Mouse (Mus musculus) cerebellum, adult (tissue): ENCODE measurements around the gene Scn3b.

Source experiments
- ATAC-seq: cut with Nextera tagmentation; 2 replicates; pipeline ENCODE4 v1.9.2; 2017; ENCODE audit warnings: mild to moderate bottlenecking, moderate library complexity, mixed read lengths; ENCODE audit not compliant: insufficient number of reproducible peaks, low FRiP score, low TSS enrichment

Scn3b gene

DNA sequence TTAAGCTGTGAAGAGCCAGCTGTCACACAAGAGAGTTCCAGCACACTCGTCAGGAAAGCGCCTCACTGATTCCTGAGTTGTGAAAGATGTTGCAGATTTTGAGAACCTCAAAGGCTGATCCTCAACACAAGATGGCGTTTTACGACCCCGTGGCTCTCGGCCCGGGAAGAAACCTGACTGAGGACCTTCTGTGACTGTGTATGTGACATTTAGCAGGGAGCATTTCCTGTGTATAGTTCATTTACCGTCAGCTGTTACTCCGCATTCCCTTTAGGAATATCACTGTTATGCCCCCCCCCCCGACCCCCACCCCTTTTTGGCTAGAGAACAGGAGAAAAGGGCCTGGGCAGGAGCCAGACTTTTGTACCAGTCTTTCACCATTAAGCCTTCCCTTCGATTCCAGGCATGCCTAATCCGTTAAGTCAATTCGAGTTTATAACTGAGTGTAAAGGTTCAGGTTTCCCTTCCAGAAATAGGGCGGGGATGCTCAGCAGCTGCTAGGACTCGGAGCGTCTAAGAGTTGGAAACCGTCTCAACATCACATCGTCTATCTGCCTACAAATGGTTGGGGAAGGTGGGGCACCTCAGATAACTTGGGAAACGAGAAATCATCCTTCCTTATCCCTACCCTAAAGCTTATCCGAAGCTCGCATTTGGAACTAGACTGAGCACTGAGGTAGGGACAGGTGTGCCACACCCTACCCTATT lies 823 bp upstream of the Scn3b start:
- no peak for ATAC-seq

GRCm38 (mm10) chr9:40268748-40269102 lies 292 bp upstream of the Scn3b start:
- no peak for ATAC-seq

DNA sequence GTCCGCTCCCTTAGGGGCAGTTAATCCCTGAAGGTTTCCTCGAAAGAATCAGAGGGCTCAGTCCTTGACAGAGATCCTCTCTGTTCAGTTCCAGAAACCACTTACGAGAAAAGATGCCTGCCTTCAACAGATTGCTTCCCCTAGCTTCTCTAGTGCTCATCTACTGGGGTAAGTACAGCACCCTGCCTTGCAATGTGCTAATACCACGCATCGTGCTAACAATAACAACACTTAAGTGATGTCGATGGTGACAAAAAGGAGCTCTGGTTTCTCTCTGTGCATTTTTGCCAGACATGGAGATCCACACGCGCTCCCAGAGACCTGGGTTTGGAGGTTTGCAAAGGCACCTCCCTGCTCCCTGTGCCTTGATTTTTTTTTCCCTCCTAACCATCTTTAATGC lies 863 bp downstream of the Scn3b start:
- no peak for ATAC-seq

DNA sequence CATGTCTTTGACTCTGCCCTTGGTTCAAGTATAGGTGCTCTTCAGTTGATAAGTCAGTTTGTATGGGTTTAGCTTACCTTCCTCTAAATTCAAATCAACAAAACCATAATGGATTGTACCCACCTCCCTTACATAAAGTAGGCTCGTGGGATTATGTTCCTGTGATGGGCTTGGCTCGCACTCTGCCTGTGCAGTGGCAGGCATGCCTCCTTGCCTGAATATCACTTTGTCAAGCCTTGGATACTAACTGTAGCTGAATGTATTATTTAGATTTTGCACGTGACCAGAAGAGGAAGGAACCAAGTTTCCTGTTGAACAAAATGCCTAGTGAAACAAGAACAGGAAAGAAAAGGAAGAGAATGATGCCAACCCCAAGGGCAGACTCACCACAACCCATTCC lies 2.1 kb downstream of the Scn3b start:
- no peak for ATAC-seq

GRCm38 (mm10) chr9:40272822-40273221 lies 3.8 kb downstream of the Scn3b start:
- ATAC-seq, result no peak

DNA sequence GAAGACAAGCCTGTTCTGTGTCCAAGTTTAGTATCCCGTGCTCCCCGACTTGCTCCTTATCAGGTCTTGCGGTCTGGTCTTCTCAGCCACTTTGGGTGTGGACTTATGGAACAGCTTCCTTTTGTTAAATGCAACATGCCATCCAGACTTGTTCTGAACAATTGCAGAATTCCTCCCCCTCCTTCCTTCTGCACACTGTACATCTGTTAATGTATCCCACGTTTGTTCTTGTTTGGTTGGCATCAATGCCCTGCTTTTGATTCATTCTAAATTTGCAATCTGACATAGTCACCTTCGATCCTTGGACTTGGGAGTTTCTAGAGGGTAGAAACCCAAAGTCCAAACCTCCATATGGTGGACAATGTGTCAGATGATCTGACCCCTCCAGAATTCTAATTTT lies 6.9 kb downstream of the Scn3b start:
- no peak for ATAC-seq

GRCm38 (mm10) chr9:40277671-40278070 lies 8.7 kb downstream of the Scn3b start:
- ATAC-seq, result no peak

DNA sequence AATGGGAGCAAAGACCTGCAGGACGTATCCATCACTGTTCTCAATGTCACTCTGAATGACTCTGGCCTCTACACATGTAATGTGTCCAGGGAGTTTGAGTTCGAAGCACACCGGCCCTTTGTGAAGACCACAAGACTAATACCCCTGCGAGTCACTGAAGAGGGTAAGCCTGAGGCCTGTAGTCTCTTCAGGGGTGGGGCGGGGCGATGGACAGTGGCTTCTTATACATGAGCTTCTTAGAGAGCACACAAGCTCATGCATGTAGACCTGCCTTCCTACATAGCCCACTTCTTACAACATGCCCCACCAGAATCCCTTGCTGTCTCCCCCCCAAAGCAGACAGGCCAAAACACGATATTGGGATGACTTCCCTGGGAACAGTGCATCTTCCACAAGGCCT lies 10.4 kb downstream of the Scn3b start:
- no peak for ATAC-seq

DNA sequence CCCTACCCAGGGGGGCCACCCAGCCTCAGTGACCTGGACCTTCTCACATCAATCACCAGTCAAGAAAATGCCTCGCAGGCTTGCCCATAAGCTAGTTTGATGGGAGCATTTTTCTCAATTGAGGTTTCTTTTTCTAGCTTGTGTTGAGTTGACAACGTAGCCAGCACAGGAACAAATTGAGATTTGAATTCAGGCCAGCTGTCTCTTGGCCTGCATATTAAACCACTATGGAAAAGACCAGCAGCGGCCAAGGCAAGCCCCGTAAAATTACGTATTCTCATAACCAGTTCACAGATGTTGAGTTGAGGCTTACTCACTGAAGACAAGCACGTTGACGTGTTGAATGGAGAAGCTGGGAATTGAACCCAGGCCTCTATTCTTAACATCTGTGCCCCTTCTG lies 14.0 kb downstream of the Scn3b start:
- ATAC-seq, result no peak

DNA sequence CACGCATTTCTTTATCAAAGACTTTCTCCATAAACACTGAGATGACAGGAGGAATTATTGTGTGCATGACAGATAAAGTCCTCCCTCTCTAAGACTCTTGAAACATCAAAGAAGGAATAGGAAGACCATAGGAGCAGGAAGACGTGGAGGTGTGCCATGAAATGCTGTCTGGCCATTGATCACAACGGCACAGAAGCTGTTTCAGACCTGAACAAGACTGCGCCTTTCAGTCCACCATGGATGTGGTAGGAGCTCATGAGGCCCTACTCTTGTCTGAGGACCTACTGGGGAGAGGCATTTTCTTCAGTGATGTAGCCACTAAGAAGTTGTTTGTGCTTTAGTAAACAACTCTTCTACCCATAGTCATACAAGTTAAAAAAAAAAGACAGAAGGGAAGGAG lies 23.5 kb downstream of the Scn3b start:
- ATAC-seq, result no peak

GRCm38 (mm10) chr9:40293286-40293685 lies 24.3 kb downstream of the Scn3b start:
- no peak for ATAC-seq

DNA sequence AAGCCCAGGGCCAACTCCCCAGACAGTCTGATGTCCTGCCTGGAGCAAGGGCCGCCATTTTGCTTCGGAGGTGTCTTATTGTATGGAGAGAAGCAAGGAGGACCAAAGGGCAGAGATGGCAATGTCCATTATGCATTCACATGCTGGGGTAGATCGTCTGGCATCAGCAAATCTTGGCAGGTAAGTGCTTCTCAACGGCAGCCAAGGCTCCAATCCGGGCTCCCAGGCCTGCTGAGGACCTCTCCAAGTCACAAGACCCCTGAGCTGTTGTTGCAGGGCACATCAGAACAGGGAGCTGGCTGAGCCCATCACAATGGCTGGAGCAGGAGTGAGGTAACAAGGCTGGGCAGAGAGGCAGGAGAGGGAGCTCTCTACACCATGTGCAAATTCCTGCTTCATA lies 24.7 kb downstream of the Scn3b start:
- ATAC-seq, result no peak

GRCm38 (mm10) chr9:40294210-40294609 lies 25.2 kb downstream of the Scn3b start:
- no peak for ATAC-seq

- ATAC-seq, result no peak
Observed at GRCm38 (mm10) chr9:40294866-40295265, 25.8 kb downstream of the Scn3b start.

DNA sequence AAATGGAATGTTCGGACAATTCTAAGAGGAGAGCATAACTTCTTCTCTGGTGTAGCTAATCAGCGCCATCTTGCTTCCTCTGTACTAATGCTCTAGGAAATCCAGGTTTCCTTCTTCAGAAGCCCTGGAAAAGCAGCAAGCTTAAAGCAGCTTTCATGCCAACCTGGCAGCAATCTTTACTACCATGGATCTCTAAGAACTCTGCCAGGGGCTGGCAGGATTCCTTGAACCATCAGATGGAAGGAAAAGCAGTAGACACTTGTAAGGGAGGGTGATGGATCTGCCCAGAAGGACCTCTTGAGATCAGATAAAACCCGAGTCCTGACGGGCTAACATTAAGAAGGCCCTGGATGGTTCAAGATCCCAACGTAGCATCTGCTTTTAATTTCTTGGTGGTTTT lies 27.2 kb downstream of the Scn3b start:
- no peak for ATAC-seq

DNA sequence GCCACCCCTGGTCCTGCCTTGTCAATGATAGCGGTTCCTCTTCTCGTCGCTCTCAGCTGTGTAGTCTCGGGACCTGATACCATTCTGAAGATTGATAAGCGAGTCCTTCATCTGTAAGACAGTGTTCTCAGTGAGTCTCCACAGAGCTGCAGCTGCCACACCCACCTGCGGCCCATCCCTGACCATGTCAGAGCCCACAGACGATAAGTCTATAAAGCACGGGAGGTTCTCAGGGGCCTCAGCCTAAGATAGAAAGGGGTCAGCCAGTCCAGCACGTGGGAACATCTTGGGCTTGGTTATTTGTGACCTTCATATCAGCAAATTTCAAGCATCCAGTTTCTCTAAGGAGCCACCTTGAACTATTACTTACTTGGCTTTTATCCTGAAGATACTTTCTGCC lies 29.0 kb downstream of the Scn3b start:
- no peak for ATAC-seq

DNA sequence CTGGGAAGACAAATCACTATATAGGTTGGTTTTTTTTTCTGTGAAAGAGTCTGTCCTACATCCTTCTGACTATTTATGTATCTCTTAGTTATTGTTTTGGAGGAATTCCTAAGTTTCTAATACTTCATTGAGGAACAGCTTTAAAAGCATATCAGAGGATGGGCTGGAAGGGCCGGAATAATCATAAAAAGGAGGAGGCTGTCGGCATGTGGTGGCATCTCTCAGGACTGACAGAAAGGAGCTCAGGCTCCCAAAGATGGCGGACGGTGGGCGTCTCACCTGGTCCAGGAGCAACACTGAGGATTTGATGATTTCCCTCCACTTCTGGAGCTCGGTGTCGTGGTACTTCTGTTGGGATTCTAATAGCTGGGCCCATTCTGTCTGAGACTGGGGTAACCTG lies 30.3 kb downstream of the Scn3b start:
- ATAC-seq, result no peak

GRCm38 (mm10) chr9:40300018-40300989 lies 31.3 kb downstream of the Scn3b start:
- ATAC-seq, result no peak

- no peak for ATAC-seq
Observed at GRCm38 (mm10) chr9:40301475-40301874, 32.5 kb downstream of the Scn3b start.

DNA sequence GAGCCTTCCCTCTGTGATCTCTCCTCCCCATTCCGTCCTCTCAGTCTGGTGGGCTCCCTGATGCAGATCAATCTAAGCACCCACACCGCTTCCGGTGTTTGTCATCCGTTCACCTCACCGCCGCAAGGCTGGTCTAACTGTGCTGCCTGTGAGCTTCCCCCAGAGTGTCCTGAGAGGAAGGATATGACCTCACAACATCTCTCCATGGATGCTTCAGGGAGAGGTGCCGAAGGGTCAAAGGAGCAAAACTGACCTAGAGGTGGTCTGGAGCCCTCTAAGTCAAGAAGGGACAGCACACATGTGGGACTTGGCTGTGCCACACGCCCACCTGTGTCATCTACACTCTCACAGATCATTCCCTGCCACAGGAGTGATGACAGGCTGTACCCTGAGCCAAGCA lies 33.4 kb downstream of the Scn3b start:
- no peak for ATAC-seq

DNA sequence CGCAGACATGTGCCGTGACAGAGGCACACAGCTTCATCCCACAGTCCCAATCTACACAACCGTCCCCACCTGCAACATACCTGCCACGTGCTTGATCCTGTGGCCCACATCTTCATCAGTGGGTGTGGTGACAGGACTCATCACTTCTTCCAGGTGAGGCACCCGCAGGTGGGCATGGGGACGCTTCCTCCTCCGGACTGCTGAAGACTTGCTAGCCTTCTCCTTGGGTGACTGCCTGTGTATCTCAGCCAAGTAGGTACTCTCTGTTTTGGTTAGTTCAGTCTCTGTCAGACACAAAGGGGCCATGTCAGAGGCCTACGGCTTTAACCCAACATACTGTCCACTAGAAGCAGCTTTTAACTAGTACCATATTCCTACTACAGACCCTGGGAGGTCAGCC lies 35.2 kb downstream of the Scn3b start:
- ATAC-seq, result no peak

DNA sequence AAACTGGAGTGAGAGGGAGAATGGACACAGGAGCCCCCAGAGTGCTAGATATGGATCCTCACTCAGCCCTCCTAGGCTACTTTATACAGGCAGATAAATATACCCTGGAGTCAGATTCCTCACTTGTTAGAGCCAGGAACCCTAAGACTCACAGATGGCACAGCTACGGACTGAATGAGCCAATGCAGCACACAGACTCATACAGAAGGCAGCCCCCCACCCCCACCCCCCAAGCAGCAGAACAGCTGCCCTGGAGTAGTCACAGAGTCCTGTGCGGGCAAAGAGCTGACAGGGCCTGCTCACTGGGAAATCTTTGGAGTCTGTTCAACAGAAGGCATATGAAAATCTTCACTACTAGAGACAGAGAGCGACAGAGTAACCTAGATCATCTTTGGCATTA lies 38.3 kb downstream of the Scn3b start:
- ATAC-seq, result no peak
